Mouse (Mus musculus): ENCODE measurements around the gene Tmem25.

The Tmem25 gene

GRCm38 (mm10) chr9:44819920-44820827, 21.1 kb upstream of the Tmem25 start:
- no peak overlapping the region for H3K4me3 ChIP-seq (replicated peaks; ENCODE audit: low read length)
- H3K9me3 ChIP-seq (ENCODE audit: low read length): no peaks in the 10 kb centered on the region
- H3K27me3 ChIP-seq (ENCODE audit: insufficient read depth, low read length): no peaks in the 10 kb centered on the region
- no peak for TF ChIP-seq POU5F1 (IDR thresholded peaks at IDR 0.05; ENCODE audit: borderline replicate concordance, low read length)
- H3K4me1 ChIP-seq (replicated peaks; ENCODE audit: low read depth, low read length): peaks cover 13% of the 10 kb centered on the region; the same call in 1 of the 2 replicates
- H3K36me3 ChIP-seq (ENCODE audit: insufficient read depth, low read length): peaks cover 100% of the 10 kb centered on the region

GRCm38 (mm10) chr9:44817522-44817921, 18.4 kb upstream of the Tmem25 start:
- Histone ChIP-seq H3K9me3 (ENCODE audit: low read length) (no peaks in the 10 kb centered on the region), H3K4me3 (replicated peaks; ENCODE audit: low read length) (no peak overlapping the region), H3K4me1 (replicated peaks; ENCODE audit: low read depth, low read length) (peaks cover 13% of the 10 kb centered on the region; the same call in 1 of the 2 replicates), H3K36me3 (ENCODE audit: insufficient read depth, low read length) (peaks cover 100% of the 10 kb centered on the region), H3K27me3 (ENCODE audit: insufficient read depth, low read length) (no peaks in the 10 kb centered on the region)
- no peak for TF ChIP-seq NANOG (IDR thresholded peaks at IDR 0.05; ENCODE audit: borderline replicate concordance, low read length)
- no peak for TF ChIP-seq CTCF (conservative IDR thresholded peaks at IDR 0.05; ENCODE audit: low read length)
- no peak for TF ChIP-seq POU5F1 (IDR thresholded peaks at IDR 0.05; ENCODE audit: borderline replicate concordance, low read length)

DNA sequence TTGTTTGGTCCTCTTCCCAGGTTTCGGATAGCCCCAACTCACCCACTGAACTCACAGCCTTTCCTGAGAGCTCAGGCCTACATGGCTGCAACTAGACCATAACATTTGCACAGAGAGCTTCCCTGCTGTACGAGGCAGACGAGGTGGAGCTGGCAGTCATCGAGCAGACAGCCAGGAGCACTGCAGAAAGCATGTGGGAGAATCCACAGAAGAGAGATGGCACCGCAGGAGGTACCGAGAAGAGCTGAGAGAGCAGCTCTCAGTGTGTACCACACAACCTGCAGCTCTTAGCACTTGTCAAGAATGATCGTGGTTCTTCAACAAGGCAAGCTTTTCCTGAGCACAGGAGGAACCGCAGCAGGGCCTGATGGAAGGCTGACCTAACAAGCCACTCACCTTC, 15.1 kb upstream of the Tmem25 start:
- TF ChIP-seq NANOG (IDR thresholded peaks at IDR 0.05; ENCODE audit: borderline replicate concordance, low read length) (no peak), CTCF (conservative IDR thresholded peaks at IDR 0.05; ENCODE audit: low read length) (no peak), POU5F1 (IDR thresholded peaks at IDR 0.05; ENCODE audit: borderline replicate concordance, low read length) (no peak)
- H3K27me3 ChIP-seq (ENCODE audit: insufficient read depth, low read length): no peaks in the 10 kb centered on the region

DNA sequence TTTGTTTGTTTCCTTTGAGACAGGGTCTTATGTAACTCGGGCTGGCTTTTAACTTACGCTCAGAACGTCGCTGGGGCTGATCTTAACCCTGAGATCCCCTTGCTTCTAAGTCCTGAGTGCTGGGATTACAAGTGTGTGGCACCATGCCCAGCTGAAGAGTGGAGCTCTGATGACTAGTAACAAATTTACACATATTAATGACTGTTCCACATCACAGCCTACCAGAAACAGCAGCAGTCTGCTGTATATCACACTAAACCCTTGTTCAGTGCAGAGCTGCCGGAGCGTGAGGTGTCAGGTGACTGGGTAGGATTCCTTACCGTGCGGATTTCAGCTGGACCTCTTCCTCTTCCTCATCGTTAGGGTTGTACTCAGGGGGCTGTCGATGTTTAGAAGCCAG, 11.2 kb upstream of the Tmem25 start:
- Histone ChIP-seq H3K36me3 (ENCODE audit: insufficient read depth, low read length) (peaks cover 97% of the 10 kb centered on the region), H3K4me1 (replicated peaks; ENCODE audit: low read depth, low read length) (peaks cover 3% of the 10 kb centered on the region), H3K4me3 (replicated peaks; ENCODE audit: low read length) (no peak overlapping the region), H3K9me3 (ENCODE audit: low read length) (no peaks in the 10 kb centered on the region), H3K27me3 (ENCODE audit: insufficient read depth, low read length) (no peaks in the 10 kb centered on the region)
- TF ChIP-seq CTCF (conservative IDR thresholded peaks at IDR 0.05; ENCODE audit: low read length) (no peak), POU5F1 (IDR thresholded peaks at IDR 0.05; ENCODE audit: borderline replicate concordance, low read length) (no peak)

More for the DNA sequence above, 15.1 kb upstream of the Tmem25 start:
- Histone ChIP-seq H3K36me3 (ENCODE audit: insufficient read depth, low read length) (peaks cover 99% of the 10 kb centered on the region), H3K9me3 (ENCODE audit: low read length) (no peaks in the 10 kb centered on the region), H3K4me1 (replicated peaks; ENCODE audit: low read depth, low read length) (peaks cover 12% of the 10 kb centered on the region; the same call in 1 of the 2 replicates), H3K4me3 (replicated peaks; ENCODE audit: low read length) (no peak overlapping the region)

DNA sequence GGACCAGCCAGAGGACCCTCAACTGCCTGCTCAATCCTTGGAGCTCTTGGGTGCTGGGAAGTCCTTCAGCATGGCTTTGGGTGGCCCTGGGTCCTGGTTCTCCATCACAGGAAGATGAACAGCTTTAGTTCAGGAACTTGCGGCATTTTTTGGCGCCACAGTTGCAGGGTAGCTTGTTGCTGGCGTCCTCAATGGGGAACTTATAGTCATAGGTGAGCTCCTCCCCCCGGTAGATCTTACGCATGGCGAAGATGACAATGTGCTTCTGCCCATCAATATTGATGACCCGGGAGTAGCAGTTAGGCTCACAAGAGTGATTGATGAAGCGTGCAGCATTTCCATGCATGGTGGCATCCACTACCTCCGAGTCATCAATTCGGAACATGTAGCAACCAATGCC, 8.7 kb upstream of the Tmem25 start:
- Histone ChIP-seq H3K9me3 (ENCODE audit: low read length) (no peaks in the 10 kb centered on the region), H3K4me1 (replicated peaks; ENCODE audit: low read depth, low read length) (peaks cover 3% of the 10 kb centered on the region), H3K27me3 (ENCODE audit: insufficient read depth, low read length) (no peaks in the 10 kb centered on the region), H3K4me3 (replicated peaks; ENCODE audit: low read length) (no peak overlapping the region), H3K36me3 (ENCODE audit: insufficient read depth, low read length) (peaks cover 80% of the 10 kb centered on the region)
- TF ChIP-seq POU5F1 (IDR thresholded peaks at IDR 0.05; ENCODE audit: borderline replicate concordance, low read length) (no peak), NANOG (IDR thresholded peaks at IDR 0.05; ENCODE audit: borderline replicate concordance, low read length) (no peak), CTCF (conservative IDR thresholded peaks at IDR 0.05; ENCODE audit: low read length) (no peak)

GRCm38 (mm10) chr9:44807141-44807540, 8.0 kb upstream of the Tmem25 start:
- H3K27me3 ChIP-seq (ENCODE audit: insufficient read depth, low read length): no peaks in the 10 kb centered on the region
- H3K36me3 ChIP-seq (ENCODE audit: insufficient read depth, low read length): peaks cover 74% of the 10 kb centered on the region
- H3K4me1 ChIP-seq (replicated peaks; ENCODE audit: low read depth, low read length): peaks cover 3% of the 10 kb centered on the region
- no peak overlapping the region for H3K4me3 ChIP-seq (replicated peaks; ENCODE audit: low read length)
- TF ChIP-seq NANOG (IDR thresholded peaks at IDR 0.05; ENCODE audit: borderline replicate concordance, low read length) (no peak), CTCF (conservative IDR thresholded peaks at IDR 0.05; ENCODE audit: low read length) (no peak), POU5F1 (IDR thresholded peaks at IDR 0.05; ENCODE audit: borderline replicate concordance, low read length) (no peak)
- H3K9me3 ChIP-seq (ENCODE audit: low read length): no peaks in the 10 kb centered on the region

DNA sequence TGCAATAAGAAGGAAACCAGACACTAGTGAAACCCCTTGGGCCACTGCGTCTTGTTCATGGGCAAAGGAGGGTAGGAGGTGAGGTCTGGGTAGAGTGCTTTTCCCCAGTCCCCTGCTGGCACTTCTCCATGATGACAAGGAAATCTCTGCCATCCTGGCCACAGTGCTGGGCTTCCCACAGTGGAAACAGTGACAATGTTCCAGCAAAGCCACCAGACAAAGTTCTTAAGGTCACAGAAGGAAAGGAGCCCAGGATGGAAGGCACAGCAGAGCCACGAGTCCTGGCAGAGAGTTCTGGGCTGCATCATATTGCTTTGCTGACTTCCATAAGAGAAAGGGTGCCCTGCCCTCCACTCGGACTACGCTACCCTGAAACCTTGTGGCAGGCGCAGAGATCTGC, 6.4 kb upstream of the Tmem25 start:
- Histone ChIP-seq H3K27me3 (ENCODE audit: insufficient read depth, low read length) (peaks cover 7% of the 10 kb centered on the region), H3K4me3 (replicated peaks; ENCODE audit: low read length) (no peak overlapping the region), H3K36me3 (ENCODE audit: insufficient read depth, low read length) (peaks cover 59% of the 10 kb centered on the region), H3K9me3 (ENCODE audit: low read length) (no peaks in the 10 kb centered on the region), H3K4me1 (replicated peaks; ENCODE audit: low read depth, low read length) (peaks cover 7% of the 10 kb centered on the region)
- TF ChIP-seq POU5F1 (IDR thresholded peaks at IDR 0.05; ENCODE audit: borderline replicate concordance, low read length) (no peak), NANOG (IDR thresholded peaks at IDR 0.05; ENCODE audit: borderline replicate concordance, low read length) (no peak), CTCF (conservative IDR thresholded peaks at IDR 0.05; ENCODE audit: low read length) (no peak)

DNA sequence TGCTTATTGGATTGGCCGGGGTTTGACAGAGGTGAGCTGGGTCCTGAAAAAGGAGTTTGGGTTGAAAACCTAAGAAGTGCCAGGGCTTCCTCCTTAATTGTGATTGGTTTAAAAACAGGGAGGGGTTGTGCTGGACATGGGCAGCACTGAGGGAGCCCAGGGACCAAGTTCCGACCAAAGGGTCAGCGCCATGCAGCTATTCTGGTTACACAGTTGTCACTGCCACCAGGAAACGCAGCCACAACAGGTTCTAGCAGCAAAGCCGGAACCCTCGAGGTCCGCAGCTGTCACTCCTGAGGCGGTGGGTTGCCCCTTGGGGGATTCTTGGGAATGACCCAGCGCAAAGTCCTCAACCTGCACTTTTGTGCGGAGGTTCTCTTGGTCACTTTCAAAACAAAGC, 5.6 kb upstream of the Tmem25 start:
- Histone ChIP-seq H3K9me3 (ENCODE audit: low read length) (no peaks in the 10 kb centered on the region), H3K4me1 (replicated peaks; ENCODE audit: low read depth, low read length) (peaks cover 12% of the 10 kb centered on the region), H3K27me3 (ENCODE audit: insufficient read depth, low read length) (peaks cover 15% of the 10 kb centered on the region), H3K4me3 (replicated peaks; ENCODE audit: low read length) (no peak overlapping the region), H3K36me3 (ENCODE audit: insufficient read depth, low read length) (peaks cover 50% of the 10 kb centered on the region)
- no peak for TF ChIP-seq POU5F1 (IDR thresholded peaks at IDR 0.05; ENCODE audit: borderline replicate concordance, low read length)
- no peak for TF ChIP-seq NANOG (IDR thresholded peaks at IDR 0.05; ENCODE audit: borderline replicate concordance, low read length)
- TF ChIP-seq CTCF (conservative IDR thresholded peaks at IDR 0.05; ENCODE audit: low read length): no peak

All from E14TG2a.4 (cell line).